Comparison of ENCODE assay signal across 27 mouse cellular contexts in genomic region chr12:21346972-21347371, GRCm38 (mm10).
"Had no signal": no experiment of that assay in that cellular context is flagged by ENCODE, and none has a peak within 500 bp of the region (broad histone marks: within the 10 kb centered on the region; RNA-seq: fewer than 3 reads in every experiment).

No protein-coding gene starts in this region.

- H3K27me3 ChIP-seq: hindbrain, embryonic 12.5 days; intestine, embryonic 15.5 days; limb, embryonic 12.5 days; liver, embryonic 13.5 days; liver, embryonic 15.5 days had no signal

- H3K27ac ChIP-seq: gastrocnemius, adult 2 months; heart, adult 2 months; hindbrain, embryonic 10.5 days; hindbrain, embryonic 12.5 days; hindbrain, embryonic 14.5 days; intestine, embryonic 15.5 days; left cerebral cortex, adult 2 months; limb, embryonic 10.5 days; limb, embryonic 12.5 days; liver, embryonic 13.5 days; liver, embryonic 15.5 days had no signal

- DNase-seq: gastrocnemius, adult 2 months; gastrocnemius, postnatal 10 days; gastrocnemius, postnatal 25 days; heart, adult 2 months; heart, postnatal 10 days; heart, postnatal 4 days; kidney, adult 18-20 months; kidney, adult 8-10 months; kidney, postnatal 10 days; kidney, postnatal 25 days; kidney, postnatal 4 days; layer of hippocampus, adult 9-11 months; liver; liver, embryonic 13.5 days had no signal

- ATAC-seq: hindbrain, embryonic 16.5 days; inflammation-experienced regulatory T-cells, adult 6 months; intestine, embryonic 15.5 days; intestine, postnatal 0 days had no signal

- H3K4me1 ChIP-seq: hindbrain, embryonic 10.5 days; hindbrain, embryonic 12.5 days; intestine, embryonic 15.5 days; limb, embryonic 10.5 days; limb, embryonic 12.5 days; liver, embryonic 13.5 days; liver, embryonic 15.5 days had no signal

- H3K9ac ChIP-seq: hindbrain, embryonic 12.5 days; hindbrain, embryonic 14.5 days; intestine, embryonic 15.5 days; limb, embryonic 12.5 days; liver, embryonic 13.5 days; liver, embryonic 15.5 days had no signal

- H3K4me3 ChIP-seq: gastrocnemius, adult 2 months; heart, adult 2 months; hindbrain, embryonic 10.5 days; hindbrain, embryonic 12.5 days; intestine, embryonic 15.5 days; left cerebral cortex, adult 2 months; limb, embryonic 10.5 days; limb, embryonic 12.5 days; liver, embryonic 13.5 days; liver, embryonic 15.5 days had no signal

- H3K9me3 ChIP-seq: hindbrain, embryonic 12.5 days; intestine, embryonic 15.5 days; limb, embryonic 10.5 days; limb, embryonic 12.5 days had no signal

- H3K4me2 ChIP-seq: heart, embryonic 11.5 days; hindbrain, embryonic 12.5 days; hindbrain, embryonic 14.5 days; intestine, embryonic 15.5 days; limb, embryonic 12.5 days; liver, embryonic 11.5 days; liver, embryonic 13.5 days; liver, embryonic 15.5 days had no signal
